Mouse (Mus musculus) forebrain, embryonic 14.5 days (tissue): ENCODE data around the gene Evc. TPM values are rescaled to one million over a fixed set of nuclear protein-coding genes. Genes with fewer than 3 reads are reported as not detected.

Experiments
- ATAC-seq: fragments of 200-750 bp; cut with Nextera tagmentation; 2 replicates; pipeline ENCODE4 v1.8.0; 2017; ENCODE audit warnings: mild to moderate bottlenecking, moderate library complexity
- DNase-seq: peaks from one replicate; pipeline ENCODE4 v3.0.0-alpha.2; 2015; ENCODE audit warnings: low spot score
- H3K27ac ChIP-seq: fragments of 300-500 bp; sonication (generic); 2 replicates; pipeline ENCODE4 v1.5.1; 2014; ENCODE audit warnings: low read depth, mild to moderate bottlenecking, control low read depth, low read length, moderate library complexity
- H3K27me3 ChIP-seq: fragments of 300-500 bp; sonication (generic); replicated peaks from 2 replicates; pipeline ENCODE4 v1.6.1; 2014; ENCODE audit warnings: low read length, control low read depth, mixed read lengths; ENCODE audit not compliant: control insufficient read depth, insufficient read depth
- H3K36me3 ChIP-seq: fragments of 300-500 bp; sonication (generic); 2 replicates; pipeline ENCODE4 v1.6.1; 2014; ENCODE audit warnings: low read length, control low read depth; ENCODE audit not compliant: control insufficient read depth, insufficient read depth
- H3K4me1 ChIP-seq: fragments of 300-500 bp; sonication (generic); 2 replicates; pipeline ENCODE4 v1.6.1; 2014; ENCODE audit warnings: antibody characterized with exemption, low read length, control low read depth; ENCODE audit not compliant: control insufficient read depth, insufficient read depth
- H3K4me2 ChIP-seq: fragments of 300-500 bp; sonication (generic); 2 replicates; pipeline ENCODE4 v1.6.1; 2014; ENCODE audit warnings: mild to moderate bottlenecking, control low read depth, low read length
- H3K4me3 ChIP-seq: fragments of 300-500 bp; sonication (generic); 2 replicates; pipeline ENCODE4 v1.5.1; 2014; ENCODE audit warnings: low read depth, low read length, control low read depth
- H3K9ac ChIP-seq: fragments of 300-500 bp; sonication (generic); 2 replicates; pipeline ENCODE4 v1.6.1; 2014; ENCODE audit warnings: mild to moderate bottlenecking, low read length, control low read depth, moderate library complexity
- H3K9me3 ChIP-seq: fragments of 300-500 bp; sonication (generic); replicated peaks from 2 replicates; pipeline ENCODE4 v1.6.1; 2016; ENCODE audit warnings: low read length, control low read depth, mixed read lengths; ENCODE audit not compliant: control insufficient read depth
- WGBS: fragments of 180-500 bp; shearing (Covaris S2); extraction: QIAGEN DNeasy Blood & Tissue Kit; methylation state at CpG from one replicate; pipeline ENCODE4 v1.1.7; 2014; 5-methylcytosine and 5-hydroxymethylcytosine counted together
- polyA plus RNA-seq: library from polyadenylated mRNA; unstranded; fragments of >200 nt; fragmentation: Nextera tagmentation; extraction: Ambion mirVana; gene quantifications from 2 replicates; pipeline ENCODE4 v1.2.1, GENCODE M21; 2014

Evc gene
- polyA plus RNA-seq, 1 experiment from 2014 or later = 4.3 TPM

DNA sequence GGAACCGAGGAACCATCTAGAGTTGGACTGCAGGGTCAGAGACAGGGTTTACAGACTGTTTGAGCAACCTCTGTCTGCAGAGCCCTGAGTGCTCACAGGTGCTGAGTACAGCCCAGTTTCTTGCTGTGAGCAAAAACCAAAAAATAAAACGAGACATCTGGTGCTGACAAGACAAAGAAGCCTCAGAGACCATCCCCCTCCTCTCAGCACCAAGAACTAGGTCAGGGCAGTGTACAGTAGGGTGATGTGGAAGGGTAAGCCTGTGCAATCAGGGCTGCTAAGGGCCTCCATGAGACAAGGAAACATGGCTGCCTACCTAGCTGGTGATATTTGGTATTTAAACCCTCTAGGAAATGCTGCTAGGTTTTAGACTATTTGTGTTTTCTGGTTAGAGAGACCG is 85.1 kb downstream of the Evc start:
- H3K27me3 ChIP-seq = no peaks in the 10 kb centered on the region
- H3K27ac ChIP-seq = no peak overlapping the region
- 76% methylated on average over 3 of the region's 3 CpGs for WGBS
- no peaks in the 10 kb centered on the region for H3K9me3 ChIP-seq
- H3K4me2 ChIP-seq = no peak overlapping the region
- ATAC-seq = no peak
- H3K9ac ChIP-seq = no peak overlapping the region
- peaks cover 16% of the 10 kb centered on the region for H3K36me3 ChIP-seq
- H3K4me1 ChIP-seq = peaks cover 38% of the 10 kb centered on the region
- no peak for DNase-seq
- H3K4me3 ChIP-seq = no peak overlapping the region

DNA sequence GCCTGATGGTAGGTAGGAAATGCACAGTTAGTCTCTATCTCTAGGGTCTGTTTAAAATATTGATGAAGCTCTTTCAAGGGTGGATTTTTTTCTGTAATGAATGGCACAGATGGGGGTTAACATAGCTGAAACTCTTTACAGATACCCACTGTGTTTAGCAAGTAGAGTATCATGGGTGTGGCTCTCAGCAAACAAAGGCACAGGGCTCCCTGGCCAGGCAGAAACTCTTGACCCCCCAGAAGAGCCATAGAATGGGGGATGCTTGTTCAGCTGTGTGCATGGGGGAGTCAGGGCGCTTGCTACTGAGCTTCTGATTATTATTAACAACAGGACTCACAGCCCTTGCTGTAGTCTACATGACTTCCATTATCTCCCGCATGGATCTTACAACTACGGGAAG is 87.8 kb downstream of the Evc start:
- H3K9me3 ChIP-seq = no peaks in the 10 kb centered on the region
- H3K36me3 ChIP-seq = peaks cover 12% of the 10 kb centered on the region
- H3K4me3 ChIP-seq = peak overlapping the region; percentile 80
- no peak for DNase-seq
- H3K4me1 ChIP-seq = peaks cover 36% of the 10 kb centered on the region
- WGBS = 81% methylated on average over 3 of the region's 3 CpGs
- peak overlapping the region; percentile 80 for H3K4me2 ChIP-seq
- H3K27ac ChIP-seq = no peak overlapping the region
- peaks cover under 1% of the 10 kb centered on the region; the same call in 1 of the 2 replicates for H3K27me3 ChIP-seq
- H3K9ac ChIP-seq = peak overlapping the region; percentile 21; the same call in 1 of the 2 replicates
- ATAC-seq = no peak

DNA sequence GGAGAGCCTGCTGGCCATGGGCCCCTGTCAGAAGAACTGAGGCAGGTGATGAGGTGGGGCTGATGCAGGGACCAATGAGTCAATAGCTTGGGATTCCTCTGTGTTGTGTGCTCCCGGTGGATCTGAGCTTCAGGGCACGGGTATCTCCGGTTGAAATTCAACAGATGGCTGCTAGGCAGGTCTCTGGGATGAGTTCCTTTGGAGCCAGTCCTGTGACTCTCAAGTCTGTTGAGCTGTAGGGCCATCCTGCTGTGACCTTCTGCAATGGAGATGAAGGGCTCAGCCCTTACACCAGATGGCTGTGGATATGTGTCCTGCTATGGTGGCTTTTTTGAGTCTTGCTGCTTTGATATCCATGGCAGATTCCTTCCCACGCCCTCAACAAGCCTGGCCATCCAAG is 89.2 kb downstream of the Evc start:
- no peak for DNase-seq
- WGBS = 60% methylated on average over 4 of the region's 4 CpGs

DNA sequence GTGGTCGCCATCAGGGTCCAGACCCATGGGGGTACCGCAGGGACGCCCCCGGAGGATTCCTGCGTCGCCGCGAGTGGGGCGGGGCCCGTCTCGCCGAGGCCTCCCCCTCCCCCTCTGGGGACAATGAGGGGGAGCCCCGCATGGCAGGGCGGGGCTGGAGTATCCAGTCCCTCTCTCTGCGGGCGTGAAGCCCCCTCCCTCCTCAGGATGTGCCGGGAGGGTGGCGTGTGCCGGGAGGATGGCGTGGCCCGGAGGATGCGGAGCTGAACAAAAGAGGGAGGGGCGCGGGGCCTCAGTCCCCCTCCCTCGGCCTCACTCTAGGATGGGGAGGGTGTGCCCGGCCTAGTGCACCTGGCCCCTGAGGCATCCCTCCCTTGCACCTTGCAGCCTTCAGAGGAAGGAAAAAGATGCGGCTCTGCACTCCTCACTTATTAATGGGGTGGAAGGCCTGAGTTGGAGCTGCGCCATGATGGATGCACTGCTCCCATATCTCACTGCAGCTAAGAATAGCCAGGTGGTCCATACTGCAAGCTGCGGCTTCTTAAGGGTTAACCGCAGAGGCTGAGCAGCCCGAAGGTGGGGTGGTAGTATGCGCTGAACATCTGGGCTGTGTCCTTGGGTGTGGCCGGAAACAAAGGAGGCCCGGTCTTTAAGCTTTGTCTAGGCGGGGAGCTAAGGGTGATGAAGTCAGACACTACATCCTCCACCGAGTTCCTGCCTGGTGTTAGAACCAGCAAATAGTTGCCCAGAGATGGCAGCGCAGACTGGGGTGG is 90.4 kb downstream of the Evc start:
- peaks cover 5% of the 10 kb centered on the region; the same call in 1 of the 2 replicates for H3K36me3 ChIP-seq
- ATAC-seq (peak; percentile 51), DNase-seq (peak; percentile 83)
- WGBS = under 1% methylated on average over 29 of the region's 37 CpGs
- peak overlapping the region; percentile 98 for H3K27ac ChIP-seq
- peak overlapping the region; percentile 80 for H3K4me3 ChIP-seq
- no peaks in the 10 kb centered on the region for H3K9me3 ChIP-seq
- H3K4me2 ChIP-seq = peak overlapping the region; percentile 80
- H3K4me1 ChIP-seq = peaks cover 46% of the 10 kb centered on the region
- H3K27me3 ChIP-seq = peaks cover 25% of the 10 kb centered on the region
- H3K9ac ChIP-seq = peak overlapping the region; percentile 93

More for the DNA sequence above, 89.2 kb downstream of the Evc start:
- H3K4me3 ChIP-seq = peak overlapping the region; percentile 80
- peak overlapping the region; percentile 80 for H3K4me2 ChIP-seq
- ATAC-seq = no peak
- peak overlapping the region; percentile 98 for H3K27ac ChIP-seq
- H3K27me3 ChIP-seq = peaks cover 14% of the 10 kb centered on the region
- H3K9ac ChIP-seq = peak overlapping the region; percentile 93
- H3K4me1 ChIP-seq = peaks cover 44% of the 10 kb centered on the region
- H3K9me3 ChIP-seq = no peaks in the 10 kb centered on the region
- H3K36me3 ChIP-seq = peaks cover 5% of the 10 kb centered on the region

DNA sequence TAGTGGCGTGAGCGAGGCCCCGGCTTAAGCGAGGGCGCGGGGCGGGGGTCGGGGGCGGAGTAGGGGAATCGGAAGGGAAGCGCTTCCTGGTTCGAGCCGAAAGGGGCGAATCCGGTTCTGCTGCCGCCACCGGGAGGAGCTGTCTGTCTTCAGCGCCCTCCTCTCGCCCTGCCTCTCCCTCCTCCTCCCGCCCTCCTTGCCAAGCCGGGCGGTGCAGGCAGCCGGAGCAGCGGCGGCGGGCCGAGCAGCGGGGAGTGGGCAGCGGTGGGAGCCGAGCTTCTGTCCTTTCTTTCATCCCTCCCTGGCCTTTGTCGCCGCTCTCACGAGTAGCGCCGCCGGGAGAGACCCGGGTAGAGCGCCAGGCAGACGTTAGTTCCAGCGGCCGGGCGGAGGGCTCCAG is 91.0 kb downstream of the Evc start:
- ATAC-seq (peak; percentile 78), DNase-seq (peak; percentile 93)
- no peaks in the 10 kb centered on the region for H3K9me3 ChIP-seq
- H3K9ac ChIP-seq = peak overlapping the region; percentile 93
- peak overlapping the region; percentile 80 for H3K4me2 ChIP-seq
- H3K36me3 ChIP-seq = peaks cover under 1% of the 10 kb centered on the region; the same call in 1 of the 2 replicates
- peaks cover 46% of the 10 kb centered on the region for H3K4me1 ChIP-seq
- peak overlapping the region; percentile 98 for H3K27ac ChIP-seq
- peak overlapping the region; percentile 80 for H3K4me3 ChIP-seq
- H3K27me3 ChIP-seq = peaks cover 29% of the 10 kb centered on the region
- WGBS = under 1% methylated on average over 31 of the region's 42 CpGs

DNA sequence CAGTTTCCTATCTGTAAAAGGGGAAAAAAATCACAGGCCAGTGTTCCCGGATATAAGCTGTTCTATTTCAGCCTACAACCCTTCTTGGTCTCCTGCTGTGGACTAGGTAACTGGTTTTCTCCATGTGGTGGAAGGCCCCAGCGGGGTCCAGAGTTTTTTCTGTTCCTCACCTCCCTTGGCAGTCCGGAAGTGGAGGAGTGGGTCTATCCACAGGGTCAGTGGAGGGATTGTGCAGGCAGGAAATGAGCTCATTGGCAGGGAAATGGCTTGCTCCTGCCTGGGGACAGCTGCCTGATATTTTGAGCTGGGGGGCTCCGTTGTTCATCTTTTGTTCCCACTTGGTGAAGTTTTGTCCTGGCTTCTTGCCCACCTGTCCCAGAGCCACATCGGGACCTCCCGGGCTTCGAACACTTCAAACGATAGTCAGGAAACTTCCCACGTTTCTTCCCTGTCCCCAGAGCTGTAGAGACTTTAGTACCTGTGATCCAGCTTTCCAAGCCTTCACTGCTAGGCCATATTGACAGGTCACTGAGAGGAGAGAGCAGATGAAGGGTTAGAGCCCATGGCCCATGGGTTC is 91.9 kb downstream of the Evc start:
- no peak for DNase-seq

DNA sequence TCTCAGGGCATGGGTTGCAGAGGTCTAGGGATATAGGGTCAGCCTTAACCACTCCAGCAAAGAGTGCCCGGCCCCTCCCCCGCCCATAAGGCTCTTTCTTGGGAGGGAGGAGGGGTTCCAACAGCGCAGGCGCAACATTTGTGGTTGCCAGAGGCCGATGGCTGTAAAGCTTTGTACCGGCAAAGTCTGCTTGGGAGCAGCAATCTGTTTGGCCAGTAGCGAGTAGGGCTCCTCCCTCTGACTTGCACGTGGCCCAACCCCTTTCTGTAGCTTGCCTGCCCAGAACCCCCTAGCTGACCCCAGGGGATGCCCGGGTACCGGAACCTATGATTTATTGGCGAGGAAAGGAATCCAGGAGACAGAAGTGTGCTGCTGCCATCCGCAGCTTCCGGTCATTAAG is 92.5 kb downstream of the Evc start:
- DNase-seq (peak; percentile 88), ATAC-seq (peak; percentile 6; the same call in 1 of the 2 replicates)
- H3K4me3 ChIP-seq = peak overlapping the region; percentile 80
- H3K4me1 ChIP-seq = peaks cover 41% of the 10 kb centered on the region
- peak overlapping the region; percentile 44 for H3K27ac ChIP-seq
- peak overlapping the region; percentile 80 for H3K4me2 ChIP-seq
- H3K9me3 ChIP-seq = no peaks in the 10 kb centered on the region
- peaks cover 35% of the 10 kb centered on the region for H3K27me3 ChIP-seq
- whole genome bisulfite sequencing = 2% methylated on average over 13 of the region's 13 CpGs
- H3K36me3 ChIP-seq = no peaks in the 10 kb centered on the region
- peak overlapping the region; percentile 93 for H3K9ac ChIP-seq

More for the DNA sequence above, 91.9 kb downstream of the Evc start:
- peak overlapping the region; percentile 80 for H3K4me2 ChIP-seq
- no peaks in the 10 kb centered on the region for H3K9me3 ChIP-seq
- no peak for ATAC-seq
- peak overlapping the region; percentile 80 for H3K4me3 ChIP-seq
- 39% methylated on average over 9 of the region's 9 CpGs for WGBS
- peak overlapping the region; percentile 93 for H3K9ac ChIP-seq
- H3K4me1 ChIP-seq = peaks cover 43% of the 10 kb centered on the region
- H3K27me3 ChIP-seq = peaks cover 29% of the 10 kb centered on the region
- H3K36me3 ChIP-seq = no peaks in the 10 kb centered on the region
- peak overlapping the region; percentile 98 for H3K27ac ChIP-seq

DNA sequence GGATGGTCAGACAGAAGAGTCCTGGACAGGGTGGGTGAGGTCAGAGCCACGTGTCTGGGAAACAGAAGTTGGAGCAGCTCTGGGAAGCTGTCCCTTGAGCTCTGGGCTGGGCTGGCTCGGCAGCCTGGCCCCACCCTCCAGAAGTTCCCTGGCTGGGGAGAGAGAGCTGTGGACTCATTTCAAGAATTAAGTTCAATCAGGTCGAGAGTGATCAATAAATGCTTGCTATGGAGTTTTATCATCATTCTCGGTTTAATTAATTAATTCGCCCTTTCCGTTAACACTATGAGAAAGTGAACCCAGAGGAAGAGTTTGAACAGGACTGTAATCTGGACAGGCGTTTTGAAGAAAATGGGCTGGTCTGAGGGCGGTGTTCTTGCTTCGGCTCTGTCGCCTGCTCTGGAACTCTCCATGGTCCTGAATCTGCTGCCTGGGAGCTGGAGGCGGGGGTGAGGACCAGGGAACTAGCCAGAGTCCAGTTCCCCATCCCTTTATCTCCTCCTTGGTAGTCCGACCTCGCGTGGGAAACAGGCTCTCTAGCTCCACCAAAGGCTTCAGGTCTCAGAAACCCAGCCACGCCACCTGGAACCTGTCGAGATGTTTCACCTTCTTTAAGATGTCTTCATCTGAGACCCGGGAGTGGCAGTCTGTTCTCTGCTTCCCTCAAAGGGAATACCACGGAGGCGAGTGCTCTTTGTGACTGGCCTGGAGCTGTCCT is 93.4 kb downstream of the Evc start:
- Histone ChIP-seq H3K4me2 (peak overlapping the region; percentile 80), H3K4me1 (peaks cover 33% of the 10 kb centered on the region), H3K36me3 (no peaks in the 10 kb centered on the region), H3K27me3 (peaks cover 35% of the 10 kb centered on the region), H3K9ac (peak overlapping the region; percentile 93), H3K4me3 (peak overlapping the region; percentile 80), H3K27ac (peak overlapping the region; percentile 44), H3K9me3 (no peaks in the 10 kb centered on the region)
- ATAC-seq (no peak), DNase-seq (peak; percentile 61)
- WGBS = 2% methylated on average over 19 of the region's 19 CpGs
